Mouse (Mus musculus): ENCODE measurements at regions not wholly inside any gene's neighbourhood (a gene's known extent, or its start where the extent isn't known, plus 50 kb on each side); places are given as distances from the start of the nearest gene placed in this dataset.

DNA sequence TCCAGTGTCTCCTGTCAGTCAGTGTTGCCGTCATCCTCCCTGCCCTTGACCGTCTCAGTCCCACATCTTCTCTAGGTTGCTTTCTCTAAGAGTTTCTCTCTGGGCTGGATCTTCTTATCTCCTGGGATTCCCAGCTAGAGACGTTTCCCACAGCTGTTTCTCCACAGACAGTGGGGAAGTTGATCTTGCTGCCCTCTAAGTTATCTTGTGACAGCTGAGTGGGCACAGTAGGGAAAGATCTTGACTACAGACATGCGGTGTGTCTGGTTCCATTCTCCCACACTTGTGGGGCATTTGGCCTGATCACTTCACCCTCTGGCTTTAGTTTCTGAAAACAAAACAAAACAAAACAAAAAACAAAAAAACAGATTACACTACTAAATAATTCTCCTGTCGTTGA lies 165.2 kb upstream of the Tyw5 start:
- TF ChIP-seq CTCF (IDR thresholded peaks at IDR 0.05; ENCODE audit: insufficient read depth, low read length) (no peak), POLR2A (IDR thresholded peaks at IDR 0.05; ENCODE audit: borderline replicate concordance, extremely low read depth, low read depth, low read length) (no peak)
